Mouse (Mus musculus) embryonic stem cell, embryonic (primary cell): ENCODE data around the gene Cbfa2t2.

Experiments used
- CTCF ChIA-PET, 4 experiments: fragments of 300-600 bp in 2 of 4; fragments of 350-600 bp in 2 of 4; sonication (Branson Sonifier 250); formaldehyde crosslinking; loops; one replicate each; lab custom pipeline; 2022; ENCODE audit warnings: inconsistent platforms in 2 of 4; lab: Charles Lee
- POLR2A ChIA-PET, 4 experiments: fragments of 300-600 bp in 2 of 4; fragments of 350-600 bp in 2 of 4; sonication (Branson Sonifier 250); formaldehyde crosslinking; loops; one replicate each; lab custom pipeline; 2022; ENCODE audit warnings: antibody characterized with exemption in 4 of 4, inconsistent platforms in 1 of 4; lab: Charles Lee

Gene Cbfa2t2

DNA sequence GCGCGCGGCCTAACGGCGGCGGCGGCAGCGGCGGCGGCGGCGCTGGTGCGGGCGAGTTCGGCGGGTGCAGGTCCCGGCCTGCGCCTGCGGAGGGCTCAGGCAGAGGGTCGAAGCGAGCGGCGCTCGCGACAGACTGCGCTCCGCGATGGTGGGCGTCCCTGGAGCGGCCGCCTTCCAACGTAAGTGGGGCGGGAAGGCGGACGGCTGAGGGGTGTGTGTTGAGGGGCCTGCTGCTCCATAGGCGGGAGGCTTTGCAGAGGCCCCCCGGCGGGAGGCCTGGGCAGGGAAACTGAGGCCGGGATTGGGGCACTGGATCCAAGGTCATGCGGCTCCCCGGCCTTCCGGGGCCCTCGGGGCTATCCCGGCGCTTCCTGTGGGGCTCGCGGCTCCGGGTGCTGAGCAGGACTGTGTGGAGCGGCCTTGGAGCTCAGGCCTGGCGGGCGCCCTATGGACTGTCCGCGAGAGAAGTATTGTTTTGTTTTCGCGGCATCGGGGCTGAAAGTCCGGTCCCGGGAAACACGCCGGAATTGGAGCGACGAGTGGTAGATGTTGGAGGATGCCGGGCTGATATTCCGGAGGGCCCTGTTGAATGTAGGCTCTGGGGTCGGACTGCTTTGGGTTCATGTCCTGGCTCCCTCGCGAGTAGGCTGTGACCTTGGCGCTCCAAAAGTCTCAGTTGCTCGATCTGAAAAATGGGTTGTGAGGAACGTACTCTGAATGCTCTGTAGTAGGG, at the start of gene Cbfa2t2:
Gene Cbfa2t2, plus strand, starts transcription at position 24 of the 733 bp plus-strand sequence.
- ChIA-PET POLR2A (interaction anchor here (0.5 to 33.5 kb wide), 41 partner anchors 3 to 354 kb away, joined by 3 to 1462 read pairs (median 8); partner anchors contain the start of genes Snta1 (in 2 of the 4), 4930519P11Rik (in 1 of the 4), Cbfa2t2 (in 1 of the 4) and Pxmp4 (in 1 of the 4)), CTCF (interaction anchor here in 2 of 4 experiments (0.5 to 2.4 kb wide), 7 partner anchors 12 to 257 kb away, joined by 3 to 16 read pairs (median 5); no protein-coding TSS in a partner anchor)

DNA sequence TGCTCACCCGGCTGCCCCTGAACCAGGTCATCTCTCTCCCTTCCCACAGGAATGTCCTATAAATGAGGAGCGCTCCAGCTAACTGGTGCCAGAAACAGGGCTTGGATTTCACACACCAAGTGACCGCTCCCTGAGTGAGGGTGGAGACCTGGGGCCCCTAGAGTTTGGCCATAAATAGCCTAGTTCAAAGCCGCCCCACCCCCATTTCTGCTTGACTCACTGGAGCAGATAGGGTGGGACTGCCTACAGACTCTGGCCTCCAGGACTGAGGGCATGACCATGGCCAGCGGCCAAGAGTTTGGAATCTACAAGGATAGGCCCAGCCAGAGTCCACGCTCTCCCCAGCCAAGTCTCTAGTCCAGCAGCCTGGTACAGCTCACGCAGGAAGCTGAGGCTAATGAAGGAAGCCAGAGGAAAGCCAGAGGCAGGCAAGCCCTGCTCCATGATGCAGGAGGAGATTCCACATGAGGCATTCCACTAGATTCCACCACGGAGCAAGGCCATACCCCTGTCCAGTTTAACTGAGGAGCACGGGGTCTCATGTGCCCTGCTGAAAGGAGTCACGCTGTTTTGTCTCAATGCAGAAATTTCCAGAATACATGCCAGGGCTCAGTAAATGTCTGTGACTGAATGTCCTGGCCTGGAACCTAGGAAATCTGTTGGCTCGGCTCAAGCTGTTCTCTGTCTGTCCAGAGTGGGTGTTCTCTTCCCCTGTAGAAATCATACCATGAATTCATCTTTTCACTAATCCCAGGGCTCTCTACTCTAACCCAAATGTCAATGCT, 45.9 kb upstream of the Cbfa2t2 start:
- ChIA-PET CTCF (interaction anchor here (0.6 to 1.4 kb wide), 8 partner anchors 16 to 574 kb away, joined by 3 to 5 read pairs (median 3); no protein-coding TSS in a partner anchor), POLR2A (interaction anchor here in 3 of 4 experiments (0.6 to 2.1 kb wide), 15 partner anchors 8 to 178 kb away, joined by 3 to 8 read pairs (median 4); partner anchors contain the start of genes Snta1 (in 2 of the 3) and Actl10 (in 1 of the 3))

DNA sequence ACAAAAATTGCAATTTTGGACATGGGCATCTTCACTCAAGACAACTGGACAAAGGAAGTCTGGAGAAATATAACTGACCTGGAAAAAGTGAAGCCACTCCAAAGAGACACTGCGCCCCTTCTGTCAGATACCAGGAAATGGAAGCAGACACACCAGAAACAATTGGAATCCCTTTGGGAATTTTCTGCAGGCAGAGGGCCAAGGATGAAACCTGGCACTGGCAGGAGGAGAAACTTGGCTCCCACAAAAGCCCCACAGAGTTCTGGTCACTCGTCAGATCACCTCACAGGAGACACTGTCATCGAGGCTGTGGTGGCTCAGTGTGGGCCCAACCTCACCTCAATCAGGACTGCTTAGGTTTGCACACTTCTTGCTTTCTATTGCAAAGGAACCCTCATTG, 41.7 kb upstream of the Cbfa2t2 start:
- CTCF ChIA-PET = interaction anchor here in 1 of 4 experiments (0.7 kb wide), 1 partner anchor 154 kb away, joined by 7 read pairs; no protein-coding TSS in a partner anchor

DNA sequence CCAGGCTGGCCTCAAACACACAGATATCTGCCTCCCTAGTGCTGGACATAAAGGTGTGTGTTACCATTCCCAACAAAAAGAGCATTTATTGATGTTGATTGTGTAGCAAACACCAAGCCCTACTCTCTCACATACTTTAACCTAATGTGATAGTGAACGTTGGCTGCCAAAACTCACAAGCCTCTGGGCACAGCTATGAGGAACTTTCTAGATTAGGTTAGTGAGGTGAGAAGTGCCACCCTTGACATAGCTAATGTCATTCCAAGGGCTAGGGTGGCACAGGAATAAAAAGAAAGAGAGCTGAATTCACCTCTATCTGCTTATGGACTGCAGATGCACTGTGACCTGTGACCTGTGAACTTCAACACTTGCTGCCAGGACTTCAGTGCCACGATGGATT, 39.8 kb upstream of the Cbfa2t2 start:
- ChIA-PET CTCF (interaction anchor here in 1 of 4 experiments (0.6 kb wide), 1 partner anchor 141 kb away, joined by 12 read pairs; no protein-coding TSS in a partner anchor), POLR2A (no interaction called here)

More for the DNA sequence above, 41.7 kb upstream of the Cbfa2t2 start:
- POLR2A ChIA-PET = no interaction called here

DNA sequence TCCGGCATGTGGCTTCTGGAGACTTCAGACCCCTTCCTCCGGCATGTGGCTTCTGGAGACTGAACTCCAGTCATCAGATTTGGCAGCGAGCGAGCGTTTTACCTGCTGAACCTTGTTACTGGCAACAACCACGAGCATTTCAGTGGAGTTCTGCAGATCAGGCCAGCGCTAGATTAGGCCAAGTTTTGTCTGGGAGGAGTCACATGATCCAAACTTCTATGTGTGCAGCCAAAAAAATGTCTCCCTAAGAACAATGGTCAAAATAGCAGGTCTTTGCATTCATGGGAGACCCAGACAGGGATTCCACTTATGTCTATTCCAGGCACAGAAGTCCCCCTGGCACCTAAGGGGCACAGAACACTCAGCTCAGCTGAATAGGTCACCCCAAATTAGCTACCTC, 38.0 kb upstream of the Cbfa2t2 start:
- ChIA-PET CTCF (interaction anchor here in 2 of 4 experiments (0.6 to 0.8 kb wide), 2 partner anchors 92 to 489 kb away, joined by 3 to 4 read pairs; no protein-coding TSS in a partner anchor), POLR2A (interaction anchor here in 3 of 4 experiments (0.6 to 1.8 kb wide), 6 partner anchors 7 to 16 kb away, joined by 3 to 5 read pairs (median 4); partner anchors contain the start of gene Snta1 (in 1 of the 3))

DNA sequence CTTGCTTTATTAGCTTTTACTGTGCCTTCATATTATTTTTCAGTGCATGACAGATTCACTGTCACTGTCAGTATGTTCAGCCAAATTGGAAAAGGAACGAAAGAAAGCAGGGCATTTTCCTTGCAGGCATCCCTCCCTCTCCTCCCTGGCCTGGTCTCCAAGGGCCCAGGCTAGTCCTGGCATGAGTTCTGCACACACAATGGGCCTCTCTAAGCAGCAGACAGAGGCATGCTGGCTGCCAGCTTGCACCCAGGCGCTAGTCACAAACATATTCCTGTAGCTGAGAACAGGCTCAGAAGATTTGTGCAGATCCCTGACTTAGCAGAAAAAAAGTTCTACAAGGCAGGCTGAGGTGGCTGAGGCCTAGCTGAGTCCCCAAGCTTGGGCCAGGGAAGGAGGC, 37.0 kb upstream of the Cbfa2t2 start:
- ChIA-PET POLR2A (interaction anchor here in 3 of 4 experiments (0.6 to 1.8 kb wide), 6 partner anchors 9 to 119 kb away, joined by 3 to 12 read pairs (median 4); partner anchors contain the start of gene Snta1 (in 1 of the 3)), CTCF (interaction anchor here in 2 of 4 experiments (0.5 to 0.8 kb wide), 6 partner anchors 27 to 391 kb away, joined by 4 to 6 read pairs (median 4); no protein-coding TSS in a partner anchor)

DNA sequence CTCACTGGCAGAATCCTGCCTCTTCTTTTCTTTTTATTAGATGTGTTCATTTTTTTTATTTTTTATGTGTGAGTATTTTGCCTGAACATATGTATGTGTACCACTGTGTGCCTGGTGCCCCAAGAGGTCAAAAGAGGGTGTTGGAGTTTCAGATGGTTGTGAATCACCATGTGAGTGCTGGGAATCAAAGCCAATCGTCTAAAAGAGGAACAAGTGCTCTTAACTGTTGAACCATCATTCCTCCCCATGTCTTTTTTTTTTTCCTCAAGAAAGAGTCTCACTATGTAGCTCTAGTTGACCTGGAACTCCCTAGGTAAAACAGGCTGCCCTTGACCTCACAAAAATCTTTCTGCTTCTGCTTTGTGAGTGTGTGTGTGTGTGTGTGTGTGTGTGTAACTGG, 34.3 kb upstream of the Cbfa2t2 start:
- CTCF ChIA-PET = interaction anchor here in 1 of 4 experiments (0.6 to 1.3 kb wide), 2 partner anchors 190 to 206 kb away, joined by 3 to 4 read pairs; no protein-coding TSS in a partner anchor
- POLR2A ChIA-PET = interaction anchor here in 2 of 4 experiments (0.6 to 1.8 kb wide), 6 partner anchors 11 to 954 kb away, joined by 3 to 4 read pairs (median 3); no protein-coding TSS in a partner anchor

DNA sequence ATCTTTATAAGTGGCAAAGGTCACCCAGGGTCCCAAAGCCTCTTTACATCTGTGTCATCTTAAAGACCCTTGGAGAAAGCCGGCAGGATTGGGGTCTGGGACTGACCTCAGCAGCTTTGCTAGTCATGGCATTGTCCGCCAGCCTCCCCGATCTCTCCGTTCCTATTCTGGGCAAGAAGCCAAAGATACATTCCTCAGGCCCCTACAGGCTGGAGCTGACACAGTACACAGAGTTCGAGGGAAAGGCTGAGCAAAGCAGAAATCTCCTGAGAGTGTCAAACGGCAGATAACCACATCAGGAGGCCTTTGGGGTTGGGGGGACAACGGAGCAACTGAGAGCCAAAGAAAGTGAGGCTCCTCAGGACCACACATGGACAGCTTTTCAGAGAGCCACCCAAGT, 33.5 kb upstream of the Cbfa2t2 start:
- POLR2A ChIA-PET = interaction anchor here in 2 of 4 experiments (1.0 to 1.8 kb wide), 5 partner anchors 17 to 166 kb away, joined by 3 to 4 read pairs (median 3); no protein-coding TSS in a partner anchor
- CTCF ChIA-PET = interaction anchor here in 3 of 4 experiments (0.6 to 1.3 kb wide), 6 partner anchors 102 to 310 kb away, joined by 3 to 5 read pairs (median 3); no protein-coding TSS in a partner anchor

DNA sequence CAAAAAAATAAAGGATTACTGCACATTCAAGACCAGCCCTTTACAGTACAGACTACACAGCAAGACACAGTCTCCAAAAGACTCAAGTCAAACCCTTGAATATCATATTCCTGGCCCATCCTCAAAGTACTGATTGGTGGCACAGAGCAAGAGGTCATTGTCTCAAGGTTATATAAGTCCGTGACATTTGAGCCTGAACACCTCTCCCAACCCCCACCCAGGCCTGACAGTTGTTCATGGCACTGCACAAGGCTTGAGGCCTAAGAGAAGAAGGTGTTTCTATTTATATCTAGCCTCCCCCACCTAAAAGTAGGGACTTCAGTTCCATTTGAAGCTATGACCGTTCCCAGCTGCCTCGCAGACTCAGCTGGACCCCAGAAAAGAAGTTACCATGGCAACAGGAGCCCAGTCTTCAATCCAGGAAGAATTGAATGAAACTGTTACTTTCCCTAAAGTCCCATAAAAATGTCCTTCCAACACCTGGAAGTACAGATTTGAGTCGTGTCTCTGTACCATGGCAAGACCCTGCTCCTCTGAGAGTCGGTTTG, 30.8 kb upstream of the Cbfa2t2 start:
- POLR2A ChIA-PET = interaction anchor here in 3 of 4 experiments (0.6 to 8.5 kb wide), 8 partner anchors 16 to 396 kb away, joined by 3 to 82 read pairs (median 4); no protein-coding TSS in a partner anchor
- CTCF ChIA-PET = interaction anchor here in 1 of 4 experiments (1.0 kb wide), 1 partner anchor 147 kb away, joined by 3 read pairs; no protein-coding TSS in a partner anchor

DNA sequence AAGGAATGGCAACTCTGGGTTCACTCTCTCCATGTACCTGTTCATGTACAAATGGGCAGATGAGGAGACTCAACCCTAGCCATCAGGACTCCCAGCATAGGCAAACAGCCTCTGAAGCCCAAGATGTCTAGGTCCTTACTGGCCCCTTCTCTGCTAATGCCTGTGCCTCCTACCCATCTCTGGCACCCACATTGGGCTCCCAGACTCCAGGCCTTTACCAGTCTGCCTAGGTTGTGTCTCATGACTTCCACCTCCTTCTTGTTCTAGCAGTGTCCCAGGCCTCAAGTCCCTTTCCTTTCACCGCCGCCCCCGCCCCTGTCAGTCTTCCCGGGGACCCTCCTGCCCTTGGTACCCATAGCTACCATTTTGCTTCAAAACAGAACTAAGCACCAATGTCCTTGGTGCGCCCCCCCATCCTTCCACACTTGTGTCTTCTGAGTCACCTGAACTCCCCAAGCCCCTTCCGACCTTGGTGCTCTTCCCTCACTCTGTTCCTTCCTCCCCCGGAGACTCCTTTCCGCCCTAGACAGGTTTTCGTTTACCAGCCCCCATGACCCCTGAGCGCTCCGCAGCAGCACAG, 29.1 kb upstream of the Cbfa2t2 start:
- CTCF ChIA-PET = interaction anchor here (0.5 to 1.7 kb wide), 17 partner anchors 10 to 1511 kb away, joined by 3 to 7 read pairs (median 3); no protein-coding TSS in a partner anchor
- POLR2A ChIA-PET = interaction anchor here in 3 of 4 experiments (0.6 to 8.5 kb wide), 49 partner anchors 8 to 604 kb away, joined by 3 to 82 read pairs (median 4); partner anchors contain the start of genes 4930519P11Rik (in 2 of the 3), Zfp341 (in 2 of the 3), Actl10 (in 1 of the 3) and Cbfa2t2 (in 1 of the 3)

DNA sequence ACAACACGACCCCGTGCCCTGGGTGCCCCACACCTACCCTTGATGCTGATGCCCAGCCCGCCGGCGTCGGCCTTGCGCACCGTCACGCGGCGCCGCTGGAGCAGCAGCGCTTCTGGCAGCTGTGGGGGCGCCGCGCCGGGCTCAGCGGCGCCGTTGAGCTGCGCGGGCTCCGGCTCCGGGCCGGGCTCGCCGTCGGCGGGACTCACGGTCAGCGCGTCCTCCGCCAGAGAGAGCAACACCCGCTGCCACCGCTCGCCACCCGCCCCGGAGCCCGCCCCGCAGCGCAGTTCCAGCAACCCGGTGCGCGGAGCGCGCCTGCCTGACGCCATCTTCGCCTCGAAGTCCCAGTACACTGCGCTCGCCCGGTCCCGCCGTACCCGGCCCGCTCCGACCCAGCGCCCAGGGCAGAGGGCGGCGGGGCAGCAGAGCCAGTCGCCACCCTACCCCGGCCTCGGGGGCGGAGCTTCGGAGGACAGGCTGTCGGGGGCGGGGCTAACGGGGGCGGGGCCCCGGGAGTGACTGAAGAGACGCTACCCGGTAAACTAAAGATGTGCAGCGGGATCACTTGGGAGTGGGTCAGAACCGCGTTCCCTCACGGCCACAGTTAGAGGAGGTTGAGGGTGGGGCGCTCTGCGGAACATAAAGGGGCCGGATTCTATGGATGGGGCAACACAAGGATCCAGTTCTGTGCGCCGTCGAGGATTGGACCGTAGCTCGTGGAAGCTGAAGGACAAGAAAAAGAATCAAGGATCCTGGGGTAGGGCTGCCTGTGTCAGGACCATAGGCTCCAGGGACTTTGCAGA, 28.4 kb upstream of the Cbfa2t2 start, which contains the start of gene Snta1:
Gene Snta1, minus strand, starts transcription at position 457 of the 803 bp plus-strand sequence.
- ChIA-PET CTCF (interaction anchor here (0.5 to 1.7 kb wide), 26 partner anchors 9 to 1511 kb away, joined by 3 to 22 read pairs (median 3); no protein-coding TSS in a partner anchor), POLR2A (interaction anchor here in 3 of 4 experiments (0.5 to 8.5 kb wide), 83 partner anchors 9 to 603 kb away, joined by 3 to 82 read pairs (median 4); partner anchors contain the start of genes 4930519P11Rik (in 3 of the 3), Zfp341 (in 3 of the 3), Actl10 (in 2 of the 3) and Cbfa2t2 (in 2 of the 3))

DNA sequence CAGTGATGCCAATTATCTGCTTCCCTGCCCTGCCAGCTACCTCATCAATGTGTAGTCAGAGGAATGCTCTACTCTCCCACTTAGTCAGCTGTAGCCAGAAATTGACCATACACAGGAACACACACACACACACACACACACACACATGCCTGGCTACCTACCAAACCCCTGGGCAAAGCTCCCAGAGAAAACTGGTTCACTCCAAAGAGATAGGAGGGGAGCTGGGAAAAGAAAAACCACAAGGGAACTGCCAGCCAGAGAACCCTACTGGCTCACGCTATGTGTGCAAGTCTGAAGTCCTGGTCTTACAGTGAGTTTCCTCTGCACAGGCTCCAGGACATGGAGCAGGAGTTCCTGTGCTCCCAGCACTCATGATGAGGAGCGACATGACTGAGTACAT, 25.9 kb upstream of the Cbfa2t2 start:
- CTCF ChIA-PET = interaction anchor here in 2 of 4 experiments (0.6 to 0.7 kb wide), 2 partner anchors 89 to 245 kb away, joined by 3 to 5 read pairs; no protein-coding TSS in a partner anchor
- POLR2A ChIA-PET = interaction anchor here (0.5 to 8.5 kb wide), 17 partner anchors 8 to 1281 kb away, joined by 3 to 82 read pairs (median 5); partner anchors contain the start of genes 1700003F12Rik (in 1 of the 4) and Raly (in 1 of the 4)

DNA sequence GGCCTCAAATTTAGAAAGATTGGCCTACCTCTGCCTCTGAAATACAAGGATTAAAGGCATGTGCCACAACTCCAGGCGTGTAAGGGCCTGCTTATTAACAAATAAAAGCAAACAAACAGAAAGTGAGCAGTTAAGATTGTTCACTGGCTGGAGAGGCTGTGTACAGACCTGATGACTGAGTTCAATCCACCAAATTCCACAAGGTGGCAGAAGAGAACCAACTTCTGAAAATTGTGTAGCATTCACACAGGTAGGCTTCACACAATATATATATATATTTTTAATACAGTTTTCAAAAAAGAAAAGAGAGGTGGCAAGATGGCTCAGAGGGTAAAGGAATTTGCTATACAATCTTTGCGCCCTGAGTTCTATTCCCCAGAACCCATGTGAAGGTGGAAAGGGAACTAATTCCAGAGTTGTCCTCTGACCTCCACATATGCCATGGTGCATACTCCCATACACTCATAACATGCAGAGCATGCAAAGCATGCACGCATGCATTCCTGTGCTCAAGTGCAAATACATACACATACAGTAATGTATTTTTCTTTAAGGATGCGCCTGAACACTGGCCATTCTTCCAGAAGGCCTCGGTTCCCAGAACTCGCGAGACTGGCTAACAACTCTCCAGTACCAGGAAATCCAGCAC, 24.1 kb upstream of the Cbfa2t2 start:
- CTCF ChIA-PET = interaction anchor here in 2 of 4 experiments (0.7 to 1.5 kb wide), 3 partner anchors 127 to 254 kb away, joined by 3 to 6 read pairs (median 3); no protein-coding TSS in a partner anchor
- POLR2A ChIA-PET = interaction anchor here in 3 of 4 experiments (0.6 to 8.5 kb wide), 8 partner anchors 8 to 207 kb away, joined by 3 to 82 read pairs (median 4); partner anchors contain the start of genes 1700003F12Rik (in 1 of the 3) and Bpifb5 (in 1 of the 3)

DNA sequence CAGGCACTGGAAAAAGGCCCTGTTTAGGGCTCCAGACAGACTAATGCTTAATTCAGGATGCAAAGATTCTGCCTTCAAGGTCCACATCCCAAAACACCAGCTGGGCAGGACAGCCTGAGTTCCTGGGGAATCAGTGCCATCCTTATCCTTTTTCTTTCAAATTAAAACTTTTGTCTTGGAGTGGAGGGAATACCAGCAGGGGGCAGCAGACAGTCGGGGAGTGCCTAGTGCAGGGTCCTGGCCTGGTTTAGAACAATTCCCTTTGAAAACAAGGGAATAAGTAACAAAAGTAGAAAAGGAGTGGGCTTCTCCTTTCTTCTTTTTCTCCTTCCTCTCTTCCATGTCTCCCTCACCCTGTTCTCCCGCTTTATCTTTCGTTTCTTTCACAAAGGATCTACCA, 19.2 kb upstream of the Cbfa2t2 start:
- ChIA-PET CTCF (interaction anchor here (0.5 to 2.7 kb wide), 21 partner anchors 9 to 425 kb away, joined by 3 to 15 read pairs (median 4); partner anchors contain the start of genes Snta1 (in 3 of the 4) and Actl10 (in 1 of the 4)), POLR2A (interaction anchor here in 3 of 4 experiments (0.7 to 33.5 kb wide), 24 partner anchors 9 to 239 kb away, joined by 3 to 1462 read pairs (median 5); partner anchors contain the start of genes Snta1 (in 3 of the 3), Cbfa2t2 (in 2 of the 3), 4930519P11Rik (in 1 of the 3) and Zfp341 (in 1 of the 3))
